Mouse (Mus musculus) MEL (cell line): ENCODE data around the gene Tapbpl. TPM values are rescaled to one million over a fixed set of nuclear protein-coding genes. Genes with fewer than 3 reads are reported as not detected.

Experiments used
- DNase-seq: peaks from one replicate; pipeline ENCODE4 v3.0.0; 2011; ENCODE audit warnings: low read depth, low spot score
- H3K27ac ChIP-seq: 2 replicates; pipeline ENCODE4 v1.5.1; 2012; ENCODE audit warnings: low read depth, mild to moderate bottlenecking, control low read depth, low read length, moderate library complexity; ENCODE audit not compliant: control insufficient read depth
- H3K27me3 ChIP-seq, 2 experiments: fragments of 150-350 bp in 1 of 2; sonication (generic) in 1 of 2; 2 replicates each; pipeline ENCODE4 v1.6.1; 2012; ENCODE audit warnings: low read length in 2 of 2, mild to moderate bottlenecking in 2 of 2, improper control_type of control experiment in 1 of 2, moderate library complexity in 1 of 2; ENCODE audit not compliant: insufficient read depth in 2 of 2, control insufficient read depth in 1 of 2
- H3K36me3 ChIP-seq, 2 experiments: 2 replicates each; pipeline ENCODE4 v1.6.1; 2012 to 2014; ENCODE audit warnings: low read length in 2 of 2, improper control_type of control experiment in 1 of 2, inconsistent platforms in 1 of 2, mild to moderate bottlenecking in 1 of 2; ENCODE audit not compliant: insufficient read depth in 2 of 2, control insufficient read depth in 1 of 2
- H3K4me1 ChIP-seq, 2 experiments: fragments of 150-350 bp in 1 of 2; sonication (generic) in 1 of 2; 2 replicates each; pipeline ENCODE4 v1.6.1; 2012; ENCODE audit warnings: low read length in 2 of 2, improper control_type of control experiment in 1 of 2, mild to moderate bottlenecking in 1 of 2; ENCODE audit not compliant: insufficient read depth in 2 of 2, control insufficient read depth in 1 of 2
- H3K4me3 ChIP-seq, 2 experiments: fragments of 150-350 bp in 1 of 2; sonication (generic) in 1 of 2; 2 replicates each; pipeline ENCODE4 v1.5.1; 2012; ENCODE audit warnings: low read depth in 2 of 2, low read length in 2 of 2, mild to moderate bottlenecking in 2 of 2, moderate library complexity in 2 of 2, control low read depth in 1 of 2, improper control_type of control experiment in 1 of 2; ENCODE audit not compliant: control insufficient read depth in 1 of 2, insufficient read depth in 1 of 2
- H3K79me2 ChIP-seq: 2 replicates; pipeline ENCODE4 v1.6.1; 2012; ENCODE audit warnings: mild to moderate bottlenecking, low read length, moderate library complexity; ENCODE audit not compliant: control insufficient read depth, poor library complexity, insufficient read depth
- H3K9ac ChIP-seq: 2 replicates; pipeline ENCODE4 v1.6.1; 2012; ENCODE audit warnings: low read depth, mild to moderate bottlenecking, control low read depth, low read length, moderate library complexity; ENCODE audit not compliant: control insufficient read depth, poor library complexity, severe bottlenecking
- H3K9me3 ChIP-seq: fragments of 150-350 bp; sonication (generic); replicated peaks from 2 replicates; pipeline ENCODE4 v1.6.1; 2012; ENCODE audit warnings: mild to moderate bottlenecking, low read length, improper control_type of control experiment, moderate library complexity; ENCODE audit not compliant: insufficient read depth
- CHD1 ChIP-seq: IDR thresholded peaks from 2 replicates; pipeline ENCODE4 v1.6.1; 2012; ENCODE audit warnings: low read depth, mild to moderate bottlenecking, inconsistent platforms, low read length, improper control_type of control experiment
- CHD2 ChIP-seq: IDR thresholded peaks from 2 replicates; pipeline ENCODE4 v1.6.1; 2011; ENCODE audit warnings: low read length, improper control_type of control experiment
- EP300 ChIP-seq, 2 experiments: IDR thresholded peaks; 2 replicates each; pipeline ENCODE4 v1.6.1; 2011; ENCODE audit warnings: improper control_type of control experiment in 2 of 2, low read length in 2 of 2, low read depth in 1 of 2, mild to moderate bottlenecking in 1 of 2
- ETS1 ChIP-seq: IDR thresholded peaks from 2 replicates; pipeline ENCODE4 v1.6.1; 2012; ENCODE audit warnings: low read depth, mild to moderate bottlenecking, inconsistent platforms, low read length, improper control_type of control experiment, moderate library complexity
- GABPA ChIP-seq: IDR thresholded peaks from 2 replicates; pipeline ENCODE4 v1.6.1; 2012; ENCODE audit warnings: low read depth, mild to moderate bottlenecking, inconsistent platforms, low read length, improper control_type of control experiment, moderate library complexity
- JUND ChIP-seq: IDR thresholded peaks from 2 replicates; pipeline ENCODE4 v1.6.1; 2011; ENCODE audit warnings: low read depth, mild to moderate bottlenecking, improper control_type of control experiment, low read length
- MAX ChIP-seq: IDR thresholded peaks from 2 replicates; pipeline ENCODE4 v1.6.1; 2011; ENCODE audit warnings: low read length, improper control_type of control experiment
- MYB ChIP-seq: IDR thresholded peaks from 2 replicates; pipeline ENCODE4 v1.6.1; 2011; ENCODE audit warnings: mild to moderate bottlenecking, low read depth, low read length, improper control_type of control experiment
- POLR2A ChIP-seq, 2 experiments: IDR thresholded peaks; 2 replicates each; pipeline ENCODE4 v1.6.1; 2011 to 2012; ENCODE audit warnings: low read length in 2 of 2, mild to moderate bottlenecking in 2 of 2, control low read depth in 1 of 2, improper control_type of control experiment in 1 of 2, low read depth in 1 of 2, moderate library complexity in 1 of 2; ENCODE audit not compliant: control insufficient read depth in 1 of 2, insufficient read depth in 1 of 2, poor library complexity in 1 of 2
- POLR2AphosphoS2 ChIP-seq: IDR thresholded peaks from 2 replicates; pipeline ENCODE4 v1.6.1; 2011; ENCODE audit warnings: low read length, improper control_type of control experiment
- RCOR1 ChIP-seq: IDR thresholded peaks from 2 replicates; pipeline ENCODE4 v1.6.1; 2012; ENCODE audit warnings: low read depth, mild to moderate bottlenecking, inconsistent platforms, low read length, improper control_type of control experiment
- TBP ChIP-seq: IDR thresholded peaks from 2 replicates; pipeline ENCODE4 v1.8.0; 2011; ENCODE audit warnings: low read depth, low read length, improper control_type of control experiment
- TCF12 ChIP-seq: IDR thresholded peaks from 2 replicates; pipeline ENCODE4 v1.6.1; 2014; ENCODE audit warnings: low read depth, mild to moderate bottlenecking, inconsistent platforms, low read length, improper control_type of control experiment, moderate library complexity
- UBTF ChIP-seq: IDR thresholded peaks from 2 replicates; pipeline ENCODE4 v1.6.1; 2012; ENCODE audit warnings: low read depth, mild to moderate bottlenecking, inconsistent platforms, low read length, improper control_type of control experiment, moderate library complexity, borderline replicate concordance; ENCODE audit not compliant: insufficient read depth
- USF1 ChIP-seq: IDR thresholded peaks from 2 replicates; pipeline ENCODE4 v1.6.1; 2014; ENCODE audit warnings: low read depth, mild to moderate bottlenecking, inconsistent platforms, low read length, improper control_type of control experiment, moderate library complexity
- polyA plus RNA-seq, 2 experiments: library from polyadenylated mRNA; stranded (reverse) in 1 of 2; unstranded in 1 of 2; fragments of >175 nt in 1 of 2; fragments of >200 nt in 1 of 2; gene quantifications; 2 replicates each; pipeline versions ENCODE4 v1.2.1 to v1.2.4; 2012; ENCODE audit warnings: low replicate concordance in 2 of 2, low read depth in 1 of 2; ENCODE audit not compliant: insufficient read length in 2 of 2, insufficient read depth in 1 of 2, missing spikeins in 1 of 2
- total RNA-seq: library from RNA; depleted of rRNA; stranded (reverse); fragments of 300-350 nt; gene quantifications from 2 replicates; pipeline ENCODE4 v1.2.3, GENCODE M21; 2012

Gene Tapbpl
- total and polyA plus RNA-seq, 3 experiments, result 2.5 to 5.2 TPM; not detected in 1

- H3K4me3 ChIP-seq, result no peak overlapping the region
- no peak for DNase-seq
- no peaks in the 10 kb centered on the region for H3K9me3 ChIP-seq
- no peak overlapping the region for H3K9ac ChIP-seq
- peaks cover 4% of the 10 kb centered on the region in 2 experiments for H3K27me3 ChIP-seq
- H3K4me1 ChIP-seq, result peaks cover 16 to 20% of the 10 kb centered on the region in 2 experiments; a peak in 3 of 4 replicates
- TF ChIP-seq ETS1 (no peak), CHD1 (no peak), MYB (no peak), GABPA (no peak), JUND (no peak), POLR2A (IDR thresholded peaks at IDR 0.05; ENCODE audit: control insufficient read depth in 1 of 2, insufficient read depth in 1 of 2, low read depth in 1 of 2, low read length in 2 of 2, poor library complexity in 1 of 2) (no peak), RCOR1 (no peak), CHD2 (no peak)
- TF ChIP-seq, all 39 proteins: peak for 0
- H3K27ac ChIP-seq, result no peak overlapping the region
- no peaks in the 10 kb centered on the region for H3K79me2 ChIP-seq
- peaks cover 0 to 18% of the 10 kb centered on the region in 2 experiments; a peak in 2 of 4 replicates for H3K36me3 ChIP-seq
Observed at GRCm38 (mm10) chr6:125260006-125260555, 28.4 kb upstream of the Tapbpl start.

GRCm38 (mm10) chr6:125256222-125256966 is 24.7 kb upstream of the Tapbpl start:
- Histone ChIP-seq H3K4me3 (no peak overlapping the region; a peak in 1 of 4 replicates), H3K4me1 (peaks cover 21 to 25% of the 10 kb centered on the region in 2 experiments; a peak in 3 of 4 replicates)
- peak; percentile 66 for DNase-seq
- TF ChIP-seq USF1 (peak; percentile 74; the same call in 1 of the 2 replicates), EP300 (IDR thresholded peaks at IDR 0.05; ENCODE audit: low read depth in 1 of 2, low read length in 2 of 2) (peak in 1 of 2 experiments; percentile 50; a peak in 1 of 4 replicates), ETS1 (peak; percentile 73; the same call in 1 of the 2 replicates), TBP (no peak), POLR2AphosphoS2 (peak; percentile 34; the same call in 1 of the 2 replicates), MAX (peak; percentile 31; the same call in 1 of the 2 replicates), TCF12 (peak; percentile 10; the same call in 1 of the 2 replicates), UBTF (no peak)
- TF ChIP-seq, all 39 proteins: peak for 6
- Histone ChIP-seq H3K9me3 (no peaks in the 10 kb centered on the region), H3K36me3 (peaks cover 0 to 26% of the 10 kb centered on the region in 2 experiments; a peak in 2 of 4 replicates), H3K27me3 (no peaks in the 10 kb centered on the region), H3K9ac (peak overlapping the region; percentile 55), H3K27ac (peak overlapping the region; percentile 72), H3K79me2 (no peaks in the 10 kb centered on the region)
